Mouse (Mus musculus): ENCODE measurements at regions not wholly inside any gene's neighbourhood (a gene's known extent, or its start where the extent isn't known, plus 50 kb on each side); places are given as distances from the start of the nearest gene placed in this dataset.

DNA sequence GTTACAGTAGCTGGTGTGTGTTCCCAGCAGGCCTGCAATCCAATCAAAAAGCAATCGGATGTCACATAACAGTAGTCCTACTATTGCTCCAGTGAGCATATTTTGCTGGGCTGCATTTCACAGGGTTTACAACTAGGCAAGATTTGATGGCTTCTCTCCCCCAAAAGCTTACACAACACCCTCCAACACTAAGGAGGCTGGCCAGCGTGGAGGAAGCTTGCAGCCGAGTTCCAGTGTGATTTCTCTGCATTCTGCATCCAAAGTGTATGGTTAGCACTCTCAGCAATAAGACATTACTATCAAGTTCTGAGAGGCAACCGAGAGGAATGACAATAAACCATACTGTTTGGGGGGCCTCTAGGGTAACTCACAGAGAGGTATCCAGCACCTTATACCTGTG, 367.2 kb downstream of the Xylt1 start:
- TF ChIP-seq CTCF (IDR thresholded peaks at IDR 0.05; ENCODE audit: control insufficient read depth, insufficient read depth, low read length) (no peak), POLR2A (IDR thresholded peaks at IDR 0.05; ENCODE audit: borderline replicate concordance, control insufficient read depth, low read depth, low read length) (no peak)
- 74% methylated on average over 4 of the region's 4 CpGs for WGBS
- Histone ChIP-seq H3K4me3 (replicated peaks; ENCODE audit: control insufficient read depth, low read depth, low read length) (no peak overlapping the region), H3K27ac (ENCODE audit: control insufficient read depth, insufficient read depth, low read depth, low read length, poor library complexity) (no peak overlapping the region), H3K4me1 (ENCODE audit: control insufficient read depth, insufficient read depth, low read length) (no peaks in the 10 kb centered on the region)

GRCm38 (mm10) chr7:117746393-117746792, 365.6 kb downstream of the Xylt1 start:
- WGBS: 67% methylated on average over 4 of the region's 4 CpGs
- TF ChIP-seq CTCF (IDR thresholded peaks at IDR 0.05; ENCODE audit: control insufficient read depth, insufficient read depth, low read length) (no peak), POLR2A (IDR thresholded peaks at IDR 0.05; ENCODE audit: borderline replicate concordance, control insufficient read depth, low read depth, low read length) (no peak)
- H3K4me1 ChIP-seq (ENCODE audit: control insufficient read depth, insufficient read depth, low read length): no peaks in the 10 kb centered on the region
- no peak overlapping the region for H3K4me3 ChIP-seq (replicated peaks; ENCODE audit: control insufficient read depth, low read depth, low read length)
- no peak overlapping the region for H3K27ac ChIP-seq (ENCODE audit: control insufficient read depth, insufficient read depth, low read depth, low read length, poor library complexity)

- Histone ChIP-seq H3K27ac (ENCODE audit: control insufficient read depth, insufficient read depth, low read depth, low read length, poor library complexity) (no peak overlapping the region), H3K4me1 (ENCODE audit: control insufficient read depth, insufficient read depth, low read length) (no peaks in the 10 kb centered on the region), H3K4me3 (replicated peaks; ENCODE audit: control insufficient read depth, low read depth, low read length) (no peak overlapping the region)
- WGBS: 5% methylated on average over 6 of the region's 6 CpGs
- TF ChIP-seq POLR2A (IDR thresholded peaks at IDR 0.05; ENCODE audit: borderline replicate concordance, control insufficient read depth, low read depth, low read length): no peak
- TF ChIP-seq CTCF (IDR thresholded peaks at IDR 0.05; ENCODE audit: control insufficient read depth, insufficient read depth, low read length): no peak
Measured at GRCm38 (mm10) chr7:117739706-117740105, 358.9 kb downstream of the Xylt1 start.

- TF ChIP-seq CTCF (IDR thresholded peaks at IDR 0.05; ENCODE audit: control insufficient read depth, insufficient read depth, low read length) (no peak), POLR2A (IDR thresholded peaks at IDR 0.05; ENCODE audit: borderline replicate concordance, control insufficient read depth, low read depth, low read length) (no peak)
- Histone ChIP-seq H3K27ac (ENCODE audit: control insufficient read depth, insufficient read depth, low read depth, low read length, poor library complexity) (no peak overlapping the region), H3K4me3 (replicated peaks; ENCODE audit: control insufficient read depth, low read depth, low read length) (no peak overlapping the region), H3K4me1 (ENCODE audit: control insufficient read depth, insufficient read depth, low read length) (no peaks in the 10 kb centered on the region)
- WGBS: 85% methylated on average over 3 of the region's 3 CpGs
Measured at GRCm38 (mm10) chr7:117735699-117736020, 354.9 kb downstream of the Xylt1 start.

DNA sequence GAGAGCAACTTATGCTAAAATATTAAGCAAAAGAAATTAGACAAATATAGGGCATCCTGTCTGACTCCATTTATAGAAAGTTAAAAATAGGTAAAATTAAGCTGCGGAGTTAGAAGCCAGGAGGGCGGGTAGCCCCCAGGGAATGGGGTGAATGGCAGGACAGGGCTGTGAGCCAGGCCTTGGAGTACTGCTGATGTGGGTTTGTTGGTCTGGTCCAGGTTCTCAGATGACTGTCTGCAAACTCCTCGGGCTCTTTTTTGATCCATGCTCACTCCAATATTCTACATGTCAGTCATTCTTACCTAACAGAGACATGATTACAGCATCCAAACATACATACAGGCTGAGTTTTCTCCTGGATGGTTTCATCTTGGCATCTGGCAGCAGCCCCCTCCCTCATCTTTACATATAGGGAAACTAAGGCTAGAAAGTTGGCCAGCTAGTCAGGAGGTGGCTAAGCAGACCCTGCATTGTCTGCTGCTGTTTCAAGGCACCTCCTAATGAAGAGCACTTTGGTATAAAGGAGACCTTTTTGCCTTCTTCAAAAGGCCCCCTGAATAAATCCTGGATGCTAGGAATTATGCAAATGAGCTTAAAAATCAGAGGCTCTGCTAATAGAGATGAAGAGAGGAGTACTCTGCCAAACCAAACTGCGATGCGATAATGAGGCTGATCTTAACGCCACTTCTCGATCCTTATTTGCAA, 354.4 kb downstream of the Xylt1 start:
- H3K27ac ChIP-seq (ENCODE audit: control insufficient read depth, insufficient read depth, low read depth, low read length, poor library complexity): no peak overlapping the region
- WGBS: 89% methylated on average over 7 of the region's 7 CpGs
- no peaks in the 10 kb centered on the region for H3K4me1 ChIP-seq (ENCODE audit: control insufficient read depth, insufficient read depth, low read length)
- H3K4me3 ChIP-seq (replicated peaks; ENCODE audit: control insufficient read depth, low read depth, low read length): no peak overlapping the region
- no peak for TF ChIP-seq CTCF (IDR thresholded peaks at IDR 0.05; ENCODE audit: control insufficient read depth, insufficient read depth, low read length)
- no peak for TF ChIP-seq POLR2A (IDR thresholded peaks at IDR 0.05; ENCODE audit: borderline replicate concordance, control insufficient read depth, low read depth, low read length)

GRCm38 (mm10) chr7:117729067-117729466, 348.3 kb downstream of the Xylt1 start:
- H3K4me3 ChIP-seq (replicated peaks; ENCODE audit: control insufficient read depth, low read depth, low read length): no peak overlapping the region
- TF ChIP-seq CTCF (IDR thresholded peaks at IDR 0.05; ENCODE audit: control insufficient read depth, insufficient read depth, low read length) (no peak), POLR2A (IDR thresholded peaks at IDR 0.05; ENCODE audit: borderline replicate concordance, control insufficient read depth, low read depth, low read length) (no peak)
- no peaks in the 10 kb centered on the region for H3K4me1 ChIP-seq (ENCODE audit: control insufficient read depth, insufficient read depth, low read length)
- 77% methylated on average over 4 of the region's 4 CpGs for WGBS
- H3K27ac ChIP-seq (ENCODE audit: control insufficient read depth, insufficient read depth, low read depth, low read length, poor library complexity): no peak overlapping the region

Measured in bone marrow, adult 2 months (tissue).